ENCODE assay signal across 8 mouse cellular contexts in genomic region chr17:51811911-51812260, GRCm38 (mm10). TPM values are rescaled to one million over a fixed set of nuclear protein-coding genes. Genes with fewer than 3 reads are reported as not detected.
DNase-seq lines count a peak whose midpoint lies in the region; ATAC-seq and TF ChIP-seq lines count a peak whose summit lies in the region.

No protein-coding gene starts in this region.

- no peaks in the 10 kb centered on the region for H3K9me3 ChIP-seq in lung, postnatal 0 days (ENCODE audit: low read length)
- H3K9me3 ChIP-seq in intestine, embryonic 16.5 days (ENCODE audit: control insufficient read depth, low read length): no peaks in the 10 kb centered on the region
- no peaks in the 10 kb centered on the region for H3K9me3 ChIP-seq in neural tube, embryonic 13.5 days

- peak overlapping the region; percentile 84 for H3K4me3 ChIP-seq in lung, postnatal 0 days (ENCODE audit: low read depth, low read length)
- H3K4me3 ChIP-seq in intestine, embryonic 16.5 days (ENCODE audit: low read length): peak overlapping the region; percentile 78
- H3K4me3 ChIP-seq in neural tube, embryonic 13.5 days: peak overlapping the region; percentile 80

- no peak overlapping the region for H3K9ac ChIP-seq in lung, postnatal 0 days (replicated peaks; ENCODE audit: low read depth)
- peak overlapping the region; percentile 71 for H3K9ac ChIP-seq in intestine, embryonic 16.5 days (ENCODE audit: low read depth, low read length)
- peak overlapping the region; percentile 91 for H3K9ac ChIP-seq in neural tube, embryonic 13.5 days

- no peak for TF ChIP-seq EP300 in lung, postnatal 0 days (IDR thresholded peaks at IDR 0.05)

- H3K27ac ChIP-seq in lung, postnatal 0 days (ENCODE audit: low read length): no peak overlapping the region
- H3K27ac ChIP-seq in intestine, embryonic 16.5 days (ENCODE audit: low read length): no peak overlapping the region
- H3K27ac ChIP-seq in neural tube, embryonic 13.5 days (replicated peaks): peak overlapping the region; percentile 97

- H3K4me2 ChIP-seq in lung, postnatal 0 days (replicated peaks; ENCODE audit: low read depth, low read length): peak overlapping the region; percentile 94
- peak overlapping the region; percentile 98 for H3K4me2 ChIP-seq in intestine, embryonic 16.5 days (ENCODE audit: low read depth, low read length)
- H3K4me2 ChIP-seq in neural tube, embryonic 13.5 days: peak overlapping the region; percentile 70

- no peaks in the 10 kb centered on the region for H3K36me3 ChIP-seq in lung, postnatal 0 days (ENCODE audit: insufficient read depth, low read length)
- H3K36me3 ChIP-seq in intestine, embryonic 16.5 days (ENCODE audit: control insufficient read depth, insufficient read depth, low read length): no peaks in the 10 kb centered on the region
- H3K36me3 ChIP-seq in neural tube, embryonic 13.5 days: peaks cover 3% of the 10 kb centered on the region; the same call in 1 of the 2 replicates

- no peaks in the 10 kb centered on the region for H3K4me1 ChIP-seq in lung, postnatal 0 days (ENCODE audit: insufficient read depth, low read depth, low read length)
- H3K4me1 ChIP-seq in intestine, embryonic 16.5 days (ENCODE audit: control insufficient read depth, insufficient read depth, low read length): peaks cover 3% of the 10 kb centered on the region; the same call in 1 of the 2 replicates
- peaks cover 46% of the 10 kb centered on the region for H3K4me1 ChIP-seq in neural tube, embryonic 13.5 days (replicated peaks)

- H3K27me3 ChIP-seq in lung, postnatal 0 days (replicated peaks; ENCODE audit: insufficient read depth, low read length): no peaks in the 10 kb centered on the region
- H3K27me3 ChIP-seq in intestine, embryonic 16.5 days (replicated peaks; ENCODE audit: control insufficient read depth, insufficient read depth, low read length): no peaks in the 10 kb centered on the region; the same call in 1 of the 2 replicates
- H3K27me3 ChIP-seq in neural tube, embryonic 13.5 days: no peaks in the 10 kb centered on the region

- under 1% methylated on average over 11 of the region's 11 CpGs for WGBS in lung, postnatal 0 days
- whole genome bisulfite sequencing in intestine, embryonic 16.5 days: 0% methylated on average over 11 of the region's 11 CpGs
- WGBS in neural tube, embryonic 13.5 days: 0% methylated on average over 11 of the region's 11 CpGs

- peak; percentile 18 for DNase-seq in adrenal gland, adult 2 months
- DNase-seq in adrenal gland, postnatal 25 days: no peak
- DNase-seq in lung, postnatal 0 days (ENCODE audit: low spot score): peak; percentile 16
- no peak for DNase-seq in lung, postnatal 25 days (ENCODE audit: low spot score)
- DNase-seq in ovary, postnatal 10 days (ENCODE audit: low spot score): no peak
- DNase-seq in left cerebral cortex, adult 8-10 months (ENCODE audit: low spot score in 2 of 2): no peak

- no peak for TF ChIP-seq CTCF in lung, postnatal 0 days (IDR thresholded peaks at IDR 0.05)

- ATAC-seq in lung, postnatal 0 days: no peak
- no peak for ATAC-seq in intestine, embryonic 16.5 days
- no peak for ATAC-seq in neural tube, embryonic 13.5 days (ENCODE audit: low read depth)

RNA-seq across cellular contexts. Expression of gene Satb1, which starts 21.2 kb away (rescaled TPM):
- 10 to 100 TPM; 19.6 to 21.0 TPM for total RNA-seq in adrenal gland, adult 2 months (2021)
- polyA plus RNA-seq in adrenal gland, adult 2 months (2012; rRNA removed): 13.0 and 15.4 TPM in 2 replicates
- total RNA-seq in adrenal gland, postnatal 25 days (2021): 24.1 and 27.1 TPM in 2 replicates
- polyA plus RNA-seq in lung, postnatal 0 days (2015; fragmentation: Nextera tagmentation; extraction: Ambion mirVana): 5.0 and 5.6 TPM in 2 replicates
- polyA plus RNA-seq in intestine, embryonic 16.5 days (2015; fragmentation: Nextera tagmentation; extraction: Ambion mirVana): 2.6 and 3.3 TPM in 2 replicates
- 29.3 and 32.2 TPM in 2 replicates for polyA plus RNA-seq in neural tube, embryonic 13.5 days (2015; fragmentation: Nextera tagmentation; extraction: Ambion mirVana)
- total RNA-seq in left cerebral cortex, adult 8-10 months (2022): 100 to 1,000 TPM; 108 to 134 (median 114) TPM

Comparison
In these comparisons a context has a peak if more than half of its experiments do, and no peak if none do; other contexts are left out.
1. DNase-seq: peak in adrenal gland, adult 2 months (single experiment) and lung, postnatal 0 days (single experiment); none in adrenal gland, postnatal 25 days (single experiment), lung, postnatal 25 days (single experiment), ovary, postnatal 10 days (single experiment) and left cerebral cortex, adult 8-10 months (0 of 2).
2. Peak in every context shown above with its lines, with median percentiles within 50 percentile points of each other: H3K4me2 ChIP-seq and H3K4me3 ChIP-seq.